Mouse (Mus musculus) hindbrain, embryonic 11.5 days (tissue): ENCODE data around the gene Hist1h2ai. TPM values are rescaled to one million over a fixed set of nuclear protein-coding genes. Genes with fewer than 3 reads are reported as not detected.
"Not testable (repeated sequence)": the region's sequence is repeated elsewhere in the genome, so short reads cannot be mapped to it uniquely, and the experiment has no call there.

ENCODE experiments used
- ATAC-seq: fragments of 200-750 bp; cut with Nextera tagmentation; 2 replicates; pipeline ENCODE4 v1.8.0; 2017; ENCODE audit warnings: mild to moderate bottlenecking, moderate TSS enrichment, moderate library complexity; ENCODE audit not compliant: low FRiP score
- DNase-seq: peaks from one replicate; pipeline ENCODE4 v3.0.0-alpha.2; 2015; ENCODE audit warnings: low spot score
- H3K27ac ChIP-seq: fragments of 300-500 bp; sonication (generic); 2 replicates; pipeline ENCODE4 v1.5.1; 2014; ENCODE audit warnings: mild to moderate bottlenecking, low read depth, low read length
- H3K27me3 ChIP-seq: fragments of 300-500 bp; sonication (generic); 2 replicates; pipeline ENCODE4 v1.6.1; 2014; ENCODE audit warnings: mild to moderate bottlenecking, low read length, moderate library complexity, mixed read lengths; ENCODE audit not compliant: control insufficient read depth, insufficient read depth
- H3K36me3 ChIP-seq: fragments of 300-500 bp; sonication (generic); 2 replicates; pipeline ENCODE4 v1.6.1; 2014; ENCODE audit warnings: mild to moderate bottlenecking, low read length, moderate library complexity, mixed read lengths; ENCODE audit not compliant: control insufficient read depth, insufficient read depth
- H3K4me1 ChIP-seq: fragments of 300-500 bp; sonication (generic); replicated peaks from 2 replicates; pipeline ENCODE4 v1.6.1; 2014; ENCODE audit warnings: low read length, mixed read lengths; ENCODE audit not compliant: control insufficient read depth, insufficient read depth
- H3K4me2 ChIP-seq: fragments of 300-500 bp; sonication (generic); replicated peaks from 2 replicates; pipeline ENCODE4 v1.6.1; 2014; ENCODE audit warnings: mild to moderate bottlenecking, low read depth, low read length
- H3K4me3 ChIP-seq: fragments of 300-500 bp; sonication (generic); 2 replicates; pipeline ENCODE4 v1.5.1; 2014; ENCODE audit warnings: low read depth, low read length
- H3K9ac ChIP-seq: fragments of 300-500 bp; sonication (generic); 2 replicates; pipeline ENCODE4 v1.6.1; 2014; ENCODE audit warnings: low read depth, low read length
- H3K9me3 ChIP-seq: fragments of 300-500 bp; sonication (generic); 2 replicates; pipeline ENCODE4 v1.6.1; 2016; ENCODE audit warnings: low read length; ENCODE audit not compliant: control insufficient read depth
- WGBS: fragments of 180-500 bp; shearing (Covaris S2); extraction: QIAGEN DNeasy Blood & Tissue Kit; methylation state at CpG from one replicate; pipeline ENCODE4 v1.1.7; 2014; 5-methylcytosine and 5-hydroxymethylcytosine counted together
- polyA plus RNA-seq: library from polyadenylated mRNA; unstranded; fragments of >200 nt; fragmentation: Nextera tagmentation; extraction: Ambion mirVana; gene quantifications from 2 replicates; pipeline ENCODE4 v1.2.1, GENCODE M21; 2014

Gene Hist1h2ai
- polyA plus RNA-seq, 1 experiment from 2014 or later, result 25.6 TPM

DNA sequence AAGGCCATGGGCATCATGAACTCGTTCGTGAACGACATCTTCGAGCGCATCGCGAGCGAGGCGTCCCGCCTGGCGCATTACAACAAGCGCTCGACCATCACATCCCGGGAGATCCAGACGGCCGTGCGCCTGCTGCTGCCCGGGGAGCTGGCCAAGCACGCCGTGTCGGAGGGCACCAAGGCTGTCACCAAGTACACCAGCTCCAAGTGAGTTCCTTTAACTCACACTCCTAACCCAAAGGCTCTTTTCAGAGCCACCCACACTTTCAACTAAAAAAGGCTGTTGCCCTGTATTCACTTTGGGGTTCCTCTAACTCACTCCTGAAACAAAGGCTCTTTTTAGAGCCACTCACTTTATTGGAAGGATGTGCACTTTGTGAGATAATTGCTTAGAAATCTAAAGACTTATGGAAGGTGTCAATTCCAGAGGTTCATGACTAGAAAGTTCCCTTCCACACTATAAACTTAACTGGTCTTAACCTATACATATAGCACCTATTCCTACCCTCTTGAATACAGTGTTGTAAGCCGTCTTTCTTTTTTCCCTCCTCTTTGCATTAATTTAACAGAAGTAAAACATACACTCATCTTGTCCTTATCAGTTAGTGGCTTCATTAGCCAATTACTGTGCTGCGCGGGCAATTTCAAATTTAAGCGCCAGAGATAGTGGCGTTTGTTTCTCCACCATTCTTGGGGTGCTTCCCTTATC is 38.2 kb downstream of the Hist1h2ai start:
- not testable (repeated sequence) for H3K9me3 ChIP-seq
- WGBS, result under 1% methylated on average over 10 of the region's 26 CpGs

DNA sequence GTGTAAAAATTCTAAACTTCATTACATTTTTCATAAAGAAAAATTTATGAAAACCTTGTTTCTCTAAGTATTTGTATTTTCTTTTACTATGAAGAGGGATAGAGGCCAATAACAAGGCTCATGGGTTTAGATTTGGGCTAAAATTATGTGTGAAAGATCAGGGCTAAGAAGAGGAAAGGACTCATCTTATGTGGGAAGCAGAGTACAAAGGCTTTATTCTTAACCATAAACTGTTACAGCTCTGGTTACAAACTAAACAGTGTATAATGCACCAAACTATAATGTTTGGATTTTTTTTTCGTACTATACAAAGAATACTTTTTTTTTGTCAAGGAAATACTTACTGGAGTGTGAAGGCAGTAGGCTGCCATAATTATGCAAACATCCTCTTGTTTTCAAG is 39.5 kb downstream of the Hist1h2ai start:
- H3K36me3 ChIP-seq, result no peaks in the 10 kb centered on the region
- no peaks in the 10 kb centered on the region for H3K4me1 ChIP-seq
- H3K4me2 ChIP-seq, result no peak overlapping the region
- H3K27me3 ChIP-seq, result no peaks in the 10 kb centered on the region
- H3K4me3 ChIP-seq, result no peak overlapping the region
- H3K9ac ChIP-seq, result no peak overlapping the region
- H3K27ac ChIP-seq, result no peak overlapping the region
- ATAC-seq (no peak), DNase-seq (no peak)
- WGBS, result 74% methylated on average over 1 of the region's 1 CpGs
- no peaks in the 10 kb centered on the region for H3K9me3 ChIP-seq

More for the DNA sequence above, 38.2 kb downstream of the Hist1h2ai start:
- ATAC-seq, result peak; percentile 13
- Histone ChIP-seq H3K4me2 (peak overlapping the region; percentile 41), H3K9ac (peak overlapping the region; percentile 28; the same call in 1 of the 2 replicates), H3K4me3 (peak overlapping the region; percentile 39), H3K27ac (peak overlapping the region; percentile 82)
- not testable (repeated sequence) for H3K4me1 ChIP-seq, H3K36me3 ChIP-seq, H3K27me3 ChIP-seq
- DNase-seq, result peak; percentile 67

Other genes starting within 250 kb of the Hist1h2ai start
- gene Nkapl, start 247.9 kb upstream of the Hist1h2ai start, polyA plus RNA-seq, result 2.5 and 3.4 TPM in 2 replicates
- gene Zkscan4, start 237.5 kb upstream of the Hist1h2ai start, polyA plus RNA-seq, result 5.2 and 5.9 TPM in 2 replicates
- gene Gm10065, start 237.0 kb upstream of the Hist1h2ai start, polyA plus RNA-seq, result not detected in 2 replicates
- 0.23 and 0.35 TPM in 2 replicates for gene AK157302, start 221.2 kb upstream of the Hist1h2ai start, polyA plus RNA-seq
- gene Gm11273, start 215.0 kb upstream of the Hist1h2ai start, polyA plus RNA-seq, result 3.7 and 5.1 TPM in 2 replicates
- gene Zkscan8, start 185.3 kb upstream of the Hist1h2ai start, polyA plus RNA-seq, result 9.8 and 11.0 TPM in 2 replicates
- gene Olfr1366, start 173.6 kb upstream of the Hist1h2ai start, polyA plus RNA-seq, result 0.05 and 0.25 TPM in 2 replicates
- 0.17 TPM in 1 of 2 replicates, not detected in the other for gene Olfr1535, start 156.5 kb upstream of the Hist1h2ai start, polyA plus RNA-seq
- gene Olfr1364, start 134.7 kb upstream of the Hist1h2ai start, polyA plus RNA-seq, result not detected in 2 replicates
- not detected in 2 replicates for gene Olfr1362, start 102.4 kb upstream of the Hist1h2ai start, polyA plus RNA-seq
- not detected in 2 replicates for gene Olfr11, start 73.9 kb upstream of the Hist1h2ai start, polyA plus RNA-seq
- gene Olfr1361, start 53.0 kb upstream of the Hist1h2ai start, polyA plus RNA-seq, result not detected in 2 replicates
- gene Olfr1360, start 39.0 kb upstream of the Hist1h2ai start, polyA plus RNA-seq, result not detected in 2 replicates
- not detected in 2 replicates for gene Olfr1359, start 18.3 kb upstream of the Hist1h2ai start, polyA plus RNA-seq
- gene Hist1h2bl, start 279 bp upstream of the Hist1h2ai start, polyA plus RNA-seq, result 2.1 and 3.0 TPM in 2 replicates
- gene Hist1h3h, start 1.2 kb downstream of the Hist1h2ai start, polyA plus RNA-seq, result 12.7 and 20.0 TPM in 2 replicates
- gene Hist1h2bm, start 5.6 kb downstream of the Hist1h2ai start, polyA plus RNA-seq, result 4.2 and 4.3 TPM in 2 replicates
- 0.94 and 1.4 TPM in 2 replicates for gene Hist1h4j, start 18.6 kb downstream of the Hist1h2ai start, polyA plus RNA-seq
- gene Hist1h4k, start 34.1 kb downstream of the Hist1h2ai start, polyA plus RNA-seq, result 2.4 and 8.0 TPM in 2 replicates
- 4.9 and 6.5 TPM in 2 replicates for gene Hist1h2ak, start 37.4 kb downstream of the Hist1h2ai start, polyA plus RNA-seq
- gene Hist1h2bn, start 37.7 kb downstream of the Hist1h2ai start, polyA plus RNA-seq, result 0.67 and 2.2 TPM in 2 replicates
- gene Hist1h1b, start 64.2 kb downstream of the Hist1h2ai start, polyA plus RNA-seq, result 19.1 TPM in 2 replicates
- gene Hist1h3i, start 66.9 kb downstream of the Hist1h2ai start, polyA plus RNA-seq, result 232 and 252 TPM in 2 replicates
- gene Hist1h2an, start 70.8 kb downstream of the Hist1h2ai start, polyA plus RNA-seq, result 1.4 and 8.5 TPM in 2 replicates
- 2.2 and 2.9 TPM in 2 replicates for gene Hist1h2bp, start 71.0 kb downstream of the Hist1h2ai start, polyA plus RNA-seq
- 17.8 and 18.7 TPM in 2 replicates for gene Hist1h2bq, start 93.8 kb downstream of the Hist1h2ai start, polyA plus RNA-seq
- gene Hist1h2ao, start 94.0 kb downstream of the Hist1h2ai start, polyA plus RNA-seq, result 2.1 TPM in 1 of 2 replicates, not detected in the other
- gene Hist1h4m, start 95.3 kb downstream of the Hist1h2ai start, polyA plus RNA-seq, result not detected in 2 replicates
- 13.4 and 14.6 TPM in 2 replicates for gene Hist1h4n, start 115.8 kb downstream of the Hist1h2ai start, polyA plus RNA-seq
- gene Hist1h2ap, start 117.1 kb downstream of the Hist1h2ai start, polyA plus RNA-seq, result 4,676 and 4,856 TPM in 2 replicates
- 18.1 and 18.6 TPM in 2 replicates for gene Hist1h2br, start 117.3 kb downstream of the Hist1h2ai start, polyA plus RNA-seq
- 25.7 and 27.8 TPM in 2 replicates for gene Zfp184, start 228.7 kb downstream of the Hist1h2ai start, polyA plus RNA-seq